Mouse (Mus musculus) fat pad, adult 2 months (tissue): Measurements from ENCODE around the gene Ppcs.

Experiments used
- DNase-seq: peaks from one replicate; pipeline ENCODE4 v3.0.0-alpha.2; 2011; ENCODE audit warnings: low read depth, low spot score; ENCODE audit errors: extremely low read depth

The Ppcs gene

GRCm38 (mm10) chr4:119421191-119421590, 1.0 kb downstream of the Ppcs start:
- no peak for DNase-seq

DNA sequence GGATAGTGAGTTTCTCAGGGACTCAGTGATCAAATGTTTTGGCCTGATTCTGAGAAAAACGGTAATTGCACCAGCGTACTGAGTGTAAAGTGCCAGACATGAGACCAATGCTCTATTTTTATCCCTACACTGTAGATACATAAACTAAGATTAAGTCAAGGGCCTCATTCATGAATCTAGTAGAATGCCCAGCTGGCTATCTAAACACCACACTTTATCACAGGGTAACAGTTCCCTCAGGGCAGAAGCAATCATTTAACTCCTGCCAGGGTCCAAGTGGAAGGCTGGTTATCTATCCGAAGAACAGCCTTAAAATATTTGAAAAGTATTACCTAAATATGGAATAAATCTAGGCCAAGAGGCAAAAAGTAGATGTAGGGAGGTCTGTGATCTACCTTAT, 4.3 kb downstream of the Ppcs start:
- no peak for DNase-seq

- no peak for DNase-seq
Measured at GRCm38 (mm10) chr4:119417270-119417669, 5.0 kb downstream of the Ppcs start.

- no peak for DNase-seq
Measured at GRCm38 (mm10) chr4:119415072-119415753, 7.0 kb downstream of the Ppcs start, which contains the start of gene Ccdc30. Gene Ccdc30 (minus strand): TSS chr4:119415521.

DNA sequence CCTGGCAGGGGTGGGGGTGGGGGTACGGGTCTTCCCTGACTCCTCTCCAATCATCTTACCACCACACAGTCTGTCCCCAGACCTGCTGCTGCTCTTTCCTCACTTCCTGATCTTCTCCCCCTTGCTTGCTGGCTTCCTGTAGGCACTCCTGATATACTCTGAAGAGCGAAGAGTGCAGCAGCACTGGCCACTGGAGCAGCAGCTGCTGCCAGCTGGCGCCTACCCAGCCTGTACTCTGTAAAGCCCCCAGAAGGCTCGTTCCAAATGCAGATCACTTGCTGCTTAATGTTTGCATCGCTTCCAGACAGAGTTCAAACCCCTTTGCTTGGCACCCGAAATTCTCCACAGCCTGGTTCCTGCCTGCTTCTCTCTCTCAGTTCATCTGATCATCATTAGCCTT, 9.4 kb downstream of the Ppcs start:
- DNase-seq: no peak

DNA sequence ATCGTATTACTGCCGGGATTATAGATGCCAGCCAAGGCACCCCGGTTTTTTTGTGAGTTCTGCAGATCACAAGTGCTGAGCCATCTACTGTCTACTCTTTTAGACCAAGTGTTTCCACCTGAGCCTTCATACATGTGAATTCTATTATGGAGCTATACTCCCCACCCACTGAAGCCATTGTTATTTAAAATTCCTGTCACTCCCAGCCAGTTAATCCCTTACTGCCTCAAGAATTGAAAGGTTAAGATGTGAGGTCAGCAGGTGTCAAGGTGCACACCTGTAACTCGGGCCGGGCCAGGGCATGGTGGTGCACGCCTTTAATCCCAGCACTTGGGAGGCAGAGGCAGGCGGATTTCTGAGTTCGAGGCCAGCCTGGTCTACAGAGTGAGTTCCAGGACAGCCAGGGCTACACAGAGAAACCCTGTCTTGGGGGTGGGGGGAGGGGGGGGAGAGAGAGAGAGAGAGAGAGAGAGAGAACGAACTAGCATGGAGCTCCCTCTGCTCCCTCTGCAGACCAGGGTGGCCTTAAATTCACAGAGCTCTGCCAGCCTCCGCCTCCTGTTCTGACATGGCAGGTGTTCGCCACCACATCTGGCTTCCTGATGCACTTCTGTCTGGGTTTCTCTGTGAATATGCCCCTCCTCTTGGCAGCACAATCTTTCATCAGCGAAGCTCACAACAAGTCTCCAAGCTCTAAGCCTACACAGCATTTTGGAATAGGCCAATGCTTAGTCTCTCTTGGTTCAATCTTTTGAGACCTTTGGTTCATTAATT, 10.2 kb downstream of the Ppcs start:
- DNase-seq: no peak

DNA sequence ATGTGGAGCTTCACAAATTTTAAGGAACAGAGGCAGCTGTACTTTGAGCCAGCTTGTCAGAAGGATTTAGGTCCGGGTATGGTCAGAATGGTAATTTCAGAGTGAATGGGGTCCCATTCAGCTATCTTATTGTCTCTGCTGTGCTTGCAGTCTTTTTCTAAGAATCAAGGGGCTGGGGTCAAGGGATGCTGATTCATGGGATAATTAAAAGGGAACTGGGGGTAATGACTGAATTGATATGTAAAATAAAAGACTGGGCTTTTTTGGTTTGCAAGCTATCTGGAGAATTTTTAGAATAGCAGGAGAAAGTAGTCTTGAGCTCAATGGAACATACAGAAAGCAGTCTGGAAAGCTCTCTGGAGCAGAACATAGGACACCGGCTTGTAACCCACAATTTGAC, 18.8 kb downstream of the Ppcs start:
- no peak for DNase-seq

GRCm38 (mm10) chr4:119400896-119401295, 21.3 kb downstream of the Ppcs start:
- DNase-seq: no peak

GRCm38 (mm10) chr4:119398751-119399150, 23.5 kb downstream of the Ppcs start:
- no peak for DNase-seq

DNA sequence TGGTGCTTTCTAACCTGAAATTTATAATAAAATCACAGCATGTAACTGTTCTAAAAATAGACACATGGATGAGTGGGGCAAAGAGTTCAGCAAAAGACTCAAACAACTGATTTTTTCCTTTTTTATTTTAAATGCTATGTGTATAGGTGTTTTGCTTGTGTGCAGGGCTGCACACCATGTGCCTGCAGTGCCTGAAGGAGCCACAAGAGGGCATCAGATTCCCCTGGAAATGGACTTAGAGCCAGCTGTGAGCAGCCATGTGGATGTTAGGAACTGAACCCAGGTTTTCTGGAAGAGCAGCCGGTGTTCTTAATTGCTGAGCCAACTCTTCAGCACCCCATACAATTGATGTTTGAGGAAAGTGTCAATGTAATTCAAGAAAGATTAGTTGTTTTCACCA, 31.9 kb downstream of the Ppcs start:
- no peak for DNase-seq

DNA sequence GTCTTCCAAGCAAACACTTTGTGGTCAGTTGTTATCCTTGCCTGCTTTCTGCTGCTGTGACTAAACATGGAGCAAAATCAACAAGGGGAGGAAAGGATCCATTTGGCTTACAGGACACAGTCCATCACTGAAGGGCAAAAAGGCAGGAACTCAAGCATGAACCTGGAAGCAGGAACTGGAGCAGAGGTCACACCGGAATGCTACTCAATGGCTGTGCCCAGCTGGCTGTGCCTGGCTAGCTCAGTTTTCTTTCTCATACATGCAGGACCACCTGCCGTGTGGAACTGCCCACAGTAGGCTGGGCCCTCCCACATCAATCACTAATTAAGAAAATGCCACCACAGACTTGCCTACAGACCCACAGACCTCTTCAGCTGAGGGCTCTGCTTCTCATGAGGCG, 33.0 kb downstream of the Ppcs start:
- DNase-seq: no peak

- no peak for DNase-seq
Measured at GRCm38 (mm10) chr4:119381471-119382190, 40.6 kb downstream of the Ppcs start.

GRCm38 (mm10) chr4:119369460-119369859, 52.8 kb downstream of the Ppcs start:
- DNase-seq: no peak
